Mouse (Mus musculus) thymus, adult 2 months (tissue): ENCODE measurements around the gene Rere. TPM values are rescaled to one million over a fixed set of nuclear protein-coding genes. Genes with fewer than 3 reads are reported as not detected.

Experiments used
- DNase-seq: peaks from one replicate; pipeline ENCODE4 v3.0.0; 2021
- H3K27ac ChIP-seq: fragments of 200-500 bp; 2 replicates; pipeline ENCODE4 v1.5.1; 2012; ENCODE audit warnings: low read length, control low read depth; ENCODE audit not compliant: control insufficient read depth, insufficient read depth
- H3K27me3 ChIP-seq: fragments of 200-500 bp; 2 replicates; pipeline ENCODE4 v1.6.1; 2012; ENCODE audit warnings: mild to moderate bottlenecking, low read length, moderate library complexity, mixed read lengths; ENCODE audit not compliant: control insufficient read depth, insufficient read depth
- H3K36me3 ChIP-seq: fragments of 200-500 bp; 2 replicates; pipeline ENCODE4 v1.6.1; 2012; ENCODE audit warnings: mild to moderate bottlenecking, low read length, moderate library complexity; ENCODE audit not compliant: control insufficient read depth, insufficient read depth
- H3K4me1 ChIP-seq: fragments of 200-500 bp; replicated peaks from 2 replicates; pipeline ENCODE4 v1.6.1; 2012; ENCODE audit warnings: low read length; ENCODE audit not compliant: control insufficient read depth, insufficient read depth
- H3K4me3 ChIP-seq: fragments of 200-500 bp; 2 replicates; pipeline ENCODE4 v1.5.1; 2012; ENCODE audit warnings: mild to moderate bottlenecking, low read length, control low read depth, moderate library complexity; ENCODE audit not compliant: control insufficient read depth, insufficient read depth
- CTCF ChIP-seq: fragments of 200-500 bp; IDR thresholded peaks from 2 replicates; pipeline ENCODE4 v1.5.1; 2012; ENCODE audit warnings: mild to moderate bottlenecking, control low read depth, low read length, moderate library complexity, borderline replicate concordance; ENCODE audit not compliant: control insufficient read depth, poor library complexity, insufficient read depth; ENCODE audit errors: extremely low read depth
- POLR2A ChIP-seq: fragments of 200-500 bp; IDR thresholded peaks from 2 replicates; pipeline ENCODE4 v1.6.1; 2012; ENCODE audit warnings: mild to moderate bottlenecking, low read length, control low read depth, moderate library complexity; ENCODE audit not compliant: control insufficient read depth, poor library complexity, insufficient read depth; ENCODE audit errors: extremely low read depth
- WGBS: fragments of 180-500 bp; shearing (Covaris S2); methylation state at CpG from one replicate; pipeline ENCODE4 v1.1.7; 2018; 5-methylcytosine and 5-hydroxymethylcytosine counted together
- polyA plus RNA-seq: library from polyadenylated mRNA; depleted of rRNA; stranded (reverse); fragments of >200 nt; gene quantifications from 2 replicates; pipeline ENCODE4 v1.2.3, GENCODE M21; 2012

The Rere gene
- polyA plus RNA-seq, 1 experiment, result 52.5 TPM

- 93% methylated on average over 7 of the region's 7 CpGs for WGBS
- H3K4me1 ChIP-seq, result no peaks in the 10 kb centered on the region
- no peaks in the 10 kb centered on the region for H3K36me3 ChIP-seq
- no peak overlapping the region for H3K4me3 ChIP-seq
- no peaks in the 10 kb centered on the region for H3K27me3 ChIP-seq
- DNase-seq, result no peak
- TF ChIP-seq POLR2A (no peak), CTCF (no peak)
- H3K27ac ChIP-seq, result no peak overlapping the region
Observed at GRCm38 (mm10) chr4:150531869-150532268, 250.4 kb downstream of the Rere start.

- no peaks in the 10 kb centered on the region for H3K27me3 ChIP-seq
- no peaks in the 10 kb centered on the region for H3K36me3 ChIP-seq
- H3K27ac ChIP-seq, result no peak overlapping the region
- no peak for DNase-seq
- H3K4me3 ChIP-seq, result no peak overlapping the region
- H3K4me1 ChIP-seq, result peaks cover 11% of the 10 kb centered on the region
- WGBS, result 93% methylated on average over 3 of the region's 3 CpGs
- TF ChIP-seq CTCF (no peak), POLR2A (no peak)
Observed at GRCm38 (mm10) chr4:150536821-150537510, 255.5 kb downstream of the Rere start.

GRCm38 (mm10) chr4:150539846-150540245 lies 258.4 kb downstream of the Rere start:
- peak overlapping the region; percentile 25; the same call in 1 of the 2 replicates for H3K27ac ChIP-seq
- no peaks in the 10 kb centered on the region for H3K27me3 ChIP-seq
- no peak overlapping the region for H3K4me3 ChIP-seq
- 10% methylated on average over 1 of the region's 1 CpGs for WGBS
- peaks cover 16% of the 10 kb centered on the region for H3K4me1 ChIP-seq
- H3K36me3 ChIP-seq, result no peaks in the 10 kb centered on the region
- TF ChIP-seq POLR2A (no peak), CTCF (no peak)
- DNase-seq, result peak; percentile 41

- Histone ChIP-seq H3K4me3 (no peak overlapping the region), H3K27ac (0 out of 2 replicates have a peak overlapping the region, but pooled peaks have one; percentile 7), H3K27me3 (no peaks in the 10 kb centered on the region), H3K36me3 (no peaks in the 10 kb centered on the region), H3K4me1 (peaks cover 16% of the 10 kb centered on the region)
- 75% methylated on average over 5 of the region's 5 CpGs for WGBS
- no peak for DNase-seq
- TF ChIP-seq POLR2A, result no peak
Observed at GRCm38 (mm10) chr4:150540392-150541094, 259.1 kb downstream of the Rere start.

- no peak for TF ChIP-seq CTCF
- TF ChIP-seq POLR2A, result no peak
- H3K27ac ChIP-seq, result no peak overlapping the region; the same call in 1 of the 2 replicates
- DNase-seq, result no peak
- H3K36me3 ChIP-seq, result no peaks in the 10 kb centered on the region
- H3K4me3 ChIP-seq, result no peak overlapping the region
- no peaks in the 10 kb centered on the region for H3K27me3 ChIP-seq
- 76% methylated on average over 7 of the region's 7 CpGs for WGBS
- H3K4me1 ChIP-seq, result peaks cover 20% of the 10 kb centered on the region
Observed at GRCm38 (mm10) chr4:150544231-150544630, 262.8 kb downstream of the Rere start.

- 9% methylated on average over 10 of the region's 10 CpGs for WGBS
- peak; percentile 78 for DNase-seq
- H3K4me3 ChIP-seq, result no peak overlapping the region
Observed at GRCm38 (mm10) chr4:150544652-150545258, 263.3 kb downstream of the Rere start.

More at GRCm38 (mm10) chr4:150544652-150545258, 263.3 kb downstream of the Rere start:
- no peaks in the 10 kb centered on the region for H3K27me3 ChIP-seq
- peaks cover 17% of the 10 kb centered on the region for H3K4me1 ChIP-seq
- no peaks in the 10 kb centered on the region for H3K36me3 ChIP-seq
- peak overlapping the region; percentile 75 for H3K27ac ChIP-seq
- TF ChIP-seq CTCF (no peak), POLR2A (no peak)
